Mouse (Mus musculus) left cerebral cortex, postnatal 14 days (tissue): ENCODE measurements around the gene Tnfrsf12a. TPM values are rescaled to one million over a fixed set of nuclear protein-coding genes. Genes with fewer than 3 reads are reported as not detected.

Experiments used
- DNase-seq, 2 experiments: peaks; one replicate each; pipeline ENCODE4 v3.0.0; 2021 to 2022; ENCODE audit warnings: low spot score in 2 of 2, mixed read lengths in 1 of 2
- intact Hi-C: fragments of 180-260 bp; cut with DNase I; formaldehyde crosslinking; loops from one replicate; pipeline ENCODE4 v1.15.1; 2025
- total RNA-seq, 2 experiments: library from RNA; stranded (reverse); gene quantifications; 2 replicates each; pipeline ENCODE4 v1.2.3; 2021

Gene Tnfrsf12a
- total RNA-seq, 2 experiments from 2014 or later: 6.3 to 9.6 TPM

DNA sequence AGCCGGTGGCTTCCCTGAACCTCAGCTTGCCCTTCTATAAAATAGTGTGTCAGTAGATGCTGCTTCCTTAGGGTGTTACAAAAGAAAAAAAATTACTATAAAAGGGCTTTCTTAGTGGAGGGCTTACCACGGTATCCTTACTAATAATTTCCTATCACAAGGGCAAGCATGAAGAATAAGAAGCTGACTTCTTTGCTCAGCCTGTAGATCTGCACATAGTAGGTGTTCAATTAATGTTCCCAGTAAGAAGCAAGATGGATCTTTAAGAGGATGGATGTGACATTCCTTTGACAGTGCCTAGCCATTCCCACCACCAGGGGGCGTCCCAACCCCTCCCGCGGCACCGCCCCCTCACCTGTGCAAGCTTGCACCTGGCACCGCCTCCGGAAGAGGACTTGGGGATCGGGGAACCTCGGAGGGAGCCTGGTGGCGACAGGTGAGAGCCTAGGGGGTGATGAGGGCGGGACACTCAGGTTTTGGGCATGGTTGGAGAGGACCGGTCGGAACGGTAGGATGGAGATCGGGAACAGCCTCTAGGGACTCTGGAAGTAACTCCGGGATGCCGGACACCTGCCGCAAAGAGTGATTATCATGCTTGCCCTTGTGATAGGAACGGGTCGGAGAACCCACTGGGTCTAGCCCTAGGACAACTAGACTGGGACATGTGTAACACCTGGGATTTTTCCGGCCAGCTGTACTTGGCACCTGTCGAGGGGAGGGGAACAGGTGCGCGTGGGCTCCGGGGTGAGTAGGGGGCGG lies 17.0 kb downstream of the Tnfrsf12a start, which contains the start of gene Bicdl2:
Gene Bicdl2 (plus strand): TSS at position 390 of the 759 bp plus-strand sequence.
- no peak for DNase-seq
- intact Hi-C loops: loop anchor here (5.0 kb wide), 1 partner anchor 42 kb away; no protein-coding TSS in a partner anchor

DNA sequence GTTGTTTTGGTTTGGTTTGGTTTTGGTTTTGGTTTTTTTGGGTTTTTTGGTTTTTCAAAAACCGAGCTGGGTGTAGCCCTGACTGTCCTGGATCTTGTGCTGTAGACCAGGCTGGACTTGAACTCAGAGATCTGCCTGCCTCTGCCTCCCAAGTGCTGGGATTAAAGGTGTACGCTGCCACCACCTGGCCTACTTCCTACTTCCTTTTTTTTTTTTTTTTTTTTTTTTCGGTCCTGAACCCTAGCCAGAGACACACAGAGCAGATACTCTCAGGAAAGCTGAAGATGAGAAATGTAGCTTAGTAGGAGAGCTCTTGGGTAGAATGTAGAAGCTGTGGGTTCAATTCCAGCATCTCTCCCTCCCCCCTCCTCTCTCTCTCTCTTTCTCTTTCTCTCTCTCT lies 18.8 kb downstream of the Tnfrsf12a start:
- no peak for DNase-seq
- intact Hi-C loops: no loop called here

- DNase-seq: no peak
- intact Hi-C loops: no loop called here
Observed at GRCm38 (mm10) chr17:23654410-23654809, 22.9 kb downstream of the Tnfrsf12a start.

- intact Hi-C loops: no loop called here
- no peak for DNase-seq
Observed at GRCm38 (mm10) chr17:23654001-23654400, 23.3 kb downstream of the Tnfrsf12a start.

DNA sequence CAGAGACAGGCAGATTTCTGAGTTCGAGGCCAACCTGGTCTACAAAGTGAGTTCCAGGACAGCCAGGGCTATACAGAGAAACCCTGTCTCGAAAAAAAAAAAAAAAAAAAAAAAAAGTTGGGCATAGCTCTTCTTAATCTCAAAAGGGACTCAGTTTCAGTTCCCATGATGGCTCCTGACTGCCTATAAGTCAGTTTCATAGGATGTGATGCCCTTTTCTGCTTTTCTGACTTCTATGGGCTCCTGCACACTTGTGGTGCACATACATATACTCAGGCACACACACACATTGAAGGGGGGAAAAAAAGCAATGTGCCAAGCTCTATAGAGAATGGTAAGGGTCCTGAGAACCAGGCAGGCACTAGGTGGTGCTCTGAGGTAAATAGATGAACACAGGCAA lies 23.9 kb downstream of the Tnfrsf12a start:
- intact Hi-C loops: no loop called here
- no peak for DNase-seq

DNA sequence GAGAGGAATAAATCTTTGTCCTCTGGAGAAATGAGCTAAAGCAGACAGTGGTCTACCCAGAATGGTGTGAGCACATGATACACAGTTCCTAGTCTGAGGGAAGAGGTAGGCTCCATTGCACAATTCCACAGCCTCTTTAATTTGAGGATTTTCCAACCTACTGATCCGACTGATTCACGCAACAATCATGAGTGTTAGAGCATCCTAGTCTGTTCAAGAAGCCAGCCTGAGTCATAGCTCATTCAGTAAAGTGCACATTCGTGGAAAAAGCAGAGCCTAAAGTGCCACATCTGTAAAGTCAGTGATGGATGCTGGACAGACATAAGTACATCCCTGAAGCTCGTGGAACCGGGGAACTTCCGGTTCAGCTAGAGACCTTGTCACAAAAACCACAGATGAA lies 25.9 kb downstream of the Tnfrsf12a start:
- intact Hi-C loops: no loop called here
- no peak for DNase-seq

DNA sequence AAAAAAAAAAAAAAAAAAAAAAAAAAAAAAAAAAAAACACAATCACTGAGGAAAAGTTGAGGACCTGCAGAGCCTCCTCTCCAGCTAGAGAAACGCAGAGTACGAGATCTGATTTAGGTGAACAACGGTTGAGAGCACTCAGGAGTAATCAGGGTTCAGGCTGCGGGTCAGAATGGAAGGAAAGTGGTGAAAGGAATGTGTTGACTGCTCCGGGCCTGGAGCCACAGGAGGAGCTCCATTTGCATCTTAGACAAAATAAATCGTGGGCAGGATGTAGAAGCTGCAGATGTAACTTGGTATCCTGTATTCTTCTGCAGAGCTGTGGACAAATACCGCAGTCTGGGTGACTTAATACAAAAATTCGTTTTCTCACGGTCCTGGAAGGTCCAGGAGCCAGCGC lies 31.4 kb downstream of the Tnfrsf12a start:
- DNase-seq: no peak
- intact Hi-C loops: no loop called here

DNA sequence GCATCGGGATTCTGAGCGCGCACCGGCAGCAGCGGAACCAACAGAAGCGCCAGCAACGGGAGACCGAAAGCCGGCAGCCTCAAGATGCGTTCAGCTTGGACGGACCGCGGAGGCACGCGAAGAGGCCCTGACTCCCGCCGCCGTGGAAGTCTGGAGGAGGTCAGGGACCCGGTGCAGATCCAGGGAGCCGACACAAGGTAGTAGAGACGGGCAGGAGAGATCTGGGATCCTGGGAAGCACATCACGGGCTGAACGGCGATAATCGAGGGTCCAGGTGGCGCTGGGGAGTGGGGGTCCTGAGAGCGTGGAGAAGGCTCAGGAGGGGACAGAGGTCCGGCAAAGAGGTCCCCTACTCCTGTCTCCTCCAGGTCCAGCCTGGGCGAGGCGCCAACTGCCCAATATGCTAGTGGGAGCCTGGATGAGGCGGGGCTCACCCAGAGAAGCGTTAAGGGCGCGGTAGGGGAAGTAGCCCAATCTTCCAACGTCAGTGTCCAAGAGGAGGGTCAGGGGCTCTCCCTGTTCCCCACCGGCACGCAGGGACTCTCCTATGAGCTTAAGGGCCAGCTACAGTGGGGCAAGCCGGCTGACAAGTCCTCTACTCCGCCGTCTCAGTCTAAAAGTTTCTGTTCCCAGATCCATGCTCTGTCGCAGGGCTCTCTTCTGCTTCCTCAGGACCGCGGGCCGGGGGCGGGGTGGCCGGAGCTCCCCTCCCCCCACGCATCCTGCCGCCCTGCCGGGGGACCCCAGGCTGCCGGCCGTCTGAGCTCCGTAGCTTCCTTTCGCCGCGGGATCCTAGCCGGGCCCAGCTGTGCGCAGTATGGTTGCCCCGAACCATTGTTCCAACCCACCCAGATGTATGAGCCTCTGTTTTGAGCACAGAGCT lies 32.4 kb downstream of the Tnfrsf12a start, which contains the start of gene Mmp25:
Gene Mmp25 (minus strand): TSS at position 665 of the 883 bp plus-strand sequence.
- DNase-seq: no peak
- intact Hi-C loops: no loop called here

GRCm38 (mm10) chr17:23631241-23631640 lies 46.0 kb downstream of the Tnfrsf12a start:
- intact Hi-C loops: no loop called here
- DNase-seq: no peak

- DNase-seq: peak; percentile 84 to 91
- intact Hi-C loops: loop anchor here (1.0 kb wide), 1 partner anchor 60 kb away; no protein-coding TSS in a partner anchor
Observed at GRCm38 (mm10) chr17:23630195-23631020, 46.9 kb downstream of the Tnfrsf12a start.

DNA sequence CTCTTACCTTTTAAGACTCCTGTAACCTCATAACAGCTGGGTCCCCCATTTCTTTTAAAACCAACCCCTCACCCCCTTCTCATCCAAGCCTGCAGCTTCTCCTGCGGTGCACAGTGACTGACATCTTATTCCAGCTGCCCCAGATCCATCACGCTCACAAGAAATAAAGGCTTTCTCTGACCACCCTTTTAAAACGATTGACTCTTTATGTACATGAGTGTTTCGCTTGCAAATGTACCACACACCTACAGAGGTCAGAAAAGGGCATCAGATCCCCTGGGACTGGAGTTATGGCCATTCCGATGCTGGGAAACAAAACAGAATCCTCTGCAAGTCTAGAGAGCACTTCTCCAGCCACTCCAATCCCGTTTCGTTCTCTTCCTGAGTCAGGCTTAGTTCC lies 49.5 kb downstream of the Tnfrsf12a start:
- intact Hi-C loops: no loop called here
- no peak for DNase-seq

Other genes with a start within 250 kb of the Tnfrsf12a start
- not detected for gene Vmn2r117, start 197.8 kb downstream of the Tnfrsf12a start, total RNA-seq
- 1 to 10 TPM; 6.6 to 6.8 TPM for gene Zfp213, start 113.2 kb downstream of the Tnfrsf12a start, total RNA-seq
- gene Zfp13, start 78.0 kb downstream of the Tnfrsf12a start, total RNA-seq: 10 to 100 TPM; 28.3 to 29.0 TPM
- gene Zscan10, start 76.6 kb downstream of the Tnfrsf12a start, total RNA-seq: not detected
- 1 to 10 TPM; 1.1 to 1.2 TPM for gene Mmp25, start 32.2 kb downstream of the Tnfrsf12a start, total RNA-seq
- not detected for gene Bicdl2, start 17.0 kb downstream of the Tnfrsf12a start, total RNA-seq
- 100 to 1,000 TPM; 137 to 143 TPM for gene Hcfc1r1, start 3.9 kb downstream of the Tnfrsf12a start, total RNA-seq
- gene Thoc6, start 3.6 kb downstream of the Tnfrsf12a start, total RNA-seq: 1 to 10 TPM; 8.2 to 8.9 TPM
- not detected for gene Cldn6, start 1.8 kb upstream of the Tnfrsf12a start, total RNA-seq
- under 1 TPM in 1 of 2 experiments, not detected in 1; 0.23 TPM for gene Cldn9, start 6.6 kb upstream of the Tnfrsf12a start, total RNA-seq
- gene 1520401A03Rik, start 45.3 kb upstream of the Tnfrsf12a start, total RNA-seq: under 1 TPM in 1 of 2 experiments, not detected in 1; 0.37 TPM
- gene Pkmyt1, start 48.9 kb upstream of the Tnfrsf12a start, total RNA-seq: 1 to 10 TPM; 3.3 to 5.7 TPM
- 10 to 100 TPM; 54.2 to 56.8 TPM for gene Paqr4, start 63.4 kb upstream of the Tnfrsf12a start, total RNA-seq
- under 1 TPM; 0.40 to 0.48 TPM for gene Kremen2, start 68.4 kb upstream of the Tnfrsf12a start, total RNA-seq
- 100 to 1,000 TPM; 173 to 185 TPM for gene Flywch1, start 94.1 kb upstream of the Tnfrsf12a start, total RNA-seq
- gene Flywch2, start 108.6 kb upstream of the Tnfrsf12a start, total RNA-seq: 10 to 100 TPM; 25.7 to 30.1 TPM
- 100 to 1,000 TPM; 573 to 599 TPM for gene Srrm2, start 113.1 kb upstream of the Tnfrsf12a start, total RNA-seq
- gene Elob, start 151.7 kb upstream of the Tnfrsf12a start, total RNA-seq: 100 to 1,000 TPM; 334 to 397 TPM
- gene Prss33, start 158.6 kb upstream of the Tnfrsf12a start, total RNA-seq: not detected
- gene Prss32, start 166.4 kb upstream of the Tnfrsf12a start, total RNA-seq: 1 to 10 TPM in 1 of 2 experiments, not detected in 1; 1.1 TPM
- 1 to 10 TPM; 1.9 to 2.2 TPM for gene Prss41, start 166.7 kb upstream of the Tnfrsf12a start, total RNA-seq
- not detected for gene Prss21, start 190.6 kb upstream of the Tnfrsf12a start, total RNA-seq
- not detected for gene Dcpp1, start 203.4 kb upstream of the Tnfrsf12a start, total RNA-seq
- not detected for gene Dcpp2, start 203.4 kb upstream of the Tnfrsf12a start, total RNA-seq
- not detected for gene Dcpp3, start 240.0 kb upstream of the Tnfrsf12a start, total RNA-seq